Mouse (Mus musculus) midbrain, embryonic 14.5 days (tissue): ENCODE results near the gene 4933405L10Rik. TPM values are rescaled to one million over a fixed set of nuclear protein-coding genes. Genes with fewer than 3 reads are reported as not detected.

ENCODE experiments used
- ATAC-seq: fragments of 200-750 bp; cut with Nextera tagmentation; 2 replicates; pipeline ENCODE4 v1.8.0; 2017; ENCODE audit warnings: moderate number of reproducible peaks, moderate library complexity; ENCODE audit not compliant: low FRiP score, low TSS enrichment
- DNase-seq: peaks from one replicate; pipeline ENCODE4 v3.0.0-alpha.2; 2015
- H3K27ac ChIP-seq: fragments of 300-500 bp; sonication (generic); replicated peaks from 2 replicates; pipeline ENCODE4 v1.5.1; 2014; ENCODE audit warnings: mild to moderate bottlenecking, low read depth, low read length, moderate library complexity
- H3K27me3 ChIP-seq: fragments of 300-500 bp; sonication (generic); 2 replicates; pipeline ENCODE4 v1.6.1; 2014; ENCODE audit warnings: low read length, control low read depth, mixed read lengths; ENCODE audit not compliant: control insufficient read depth, insufficient read depth
- H3K36me3 ChIP-seq: fragments of 300-500 bp; sonication (generic); 2 replicates; pipeline ENCODE4 v1.6.1; 2014; ENCODE audit warnings: low read length, control low read depth; ENCODE audit not compliant: control insufficient read depth, insufficient read depth
- H3K4me1 ChIP-seq: fragments of 300-500 bp; sonication (generic); 2 replicates; pipeline ENCODE4 v1.6.1; 2014; ENCODE audit warnings: mild to moderate bottlenecking, antibody characterized with exemption, low read length, control low read depth; ENCODE audit not compliant: control insufficient read depth, insufficient read depth
- H3K4me2 ChIP-seq: fragments of 300-500 bp; sonication (generic); 2 replicates; pipeline ENCODE4 v1.6.1; 2014; ENCODE audit warnings: mild to moderate bottlenecking, low read length, moderate library complexity
- H3K4me3 ChIP-seq: fragments of 300-500 bp; sonication (generic); replicated peaks from 2 replicates; pipeline ENCODE4 v1.5.1; 2014; ENCODE audit warnings: low read depth, low read length
- H3K9ac ChIP-seq: fragments of 300-500 bp; sonication (generic); replicated peaks from 2 replicates; pipeline ENCODE4 v1.6.1; 2014; ENCODE audit warnings: mild to moderate bottlenecking, low read length, moderate library complexity
- H3K9me3 ChIP-seq: fragments of 300-500 bp; sonication (generic); 2 replicates; pipeline ENCODE4 v1.6.1; 2016; ENCODE audit warnings: low read length, control low read depth, mixed read lengths; ENCODE audit not compliant: control insufficient read depth
- WGBS: fragments of 180-500 bp; shearing (Covaris S2); extraction: QIAGEN DNeasy Blood & Tissue Kit; methylation state at CpG from one replicate; pipeline ENCODE4 v1.1.7; 2014; 5-methylcytosine and 5-hydroxymethylcytosine counted together
- polyA plus RNA-seq: library from polyadenylated mRNA; unstranded; fragments of >200 nt; fragmentation: Nextera tagmentation; extraction: Ambion mirVana; gene quantifications from 2 replicates; pipeline ENCODE4 v1.2.1, GENCODE M21; 2014

Gene 4933405L10Rik
- 0.41 TPM in 1 of 2 replicates, not detected in the other for polyA plus RNA-seq

- WGBS: 1% methylated on average over 55 of the region's 55 CpGs
- H3K27ac ChIP-seq: no peak within 1 kb of the TSS
- peaks cover 11% of the 10 kb centered on the region; the same call in 1 of the 2 replicates for H3K36me3 ChIP-seq
- H3K27me3 ChIP-seq: no peaks in the 10 kb centered on the region
- peak within 1 kb of the TSS; percentile 63 for H3K4me3 ChIP-seq
- peak within 1 kb of the TSS; percentile 52 for H3K9ac ChIP-seq
- peaks cover 12% of the 10 kb centered on the region; the same call in 1 of the 2 replicates for H3K4me1 ChIP-seq
- ATAC-seq: peak; percentile 81
- no peaks in the 10 kb centered on the region for H3K9me3 ChIP-seq
- DNase-seq: peak; percentile 96
- peak within 1 kb of the TSS; percentile 97 for H3K4me2 ChIP-seq
Observed at GRCm38 (mm10) chr8:105707498-105708403, at the start of gene 4933405L10Rik, which contains the start of gene Enkd1. 4933405L10Rik (plus strand) TSS chr8:105707655. Enkd1 (minus strand) TSS chr8:105708210.

- Histone ChIP-seq H3K27me3 (no peaks in the 10 kb centered on the region), H3K4me3 (no peak overlapping the region), H3K9ac (no peak overlapping the region), H3K9me3 (no peaks in the 10 kb centered on the region), H3K27ac (no peak overlapping the region), H3K4me2 (no peak overlapping the region), H3K36me3 (peaks cover 30% of the 10 kb centered on the region), H3K4me1 (0 out of 2 replicates have a peak, but pooled peaks cover 3% of the 10 kb centered on the region)
- DNase-seq (peak; percentile 65), ATAC-seq (no peak)
- WGBS: 82% methylated on average over 3 of the region's 3 CpGs
Observed at GRCm38 (mm10) chr8:105661167-105661566, 46.3 kb upstream of the 4933405L10Rik start.

- Histone ChIP-seq H3K9ac (no peak overlapping the region), H3K27me3 (no peaks in the 10 kb centered on the region), H3K4me3 (no peak overlapping the region), H3K9me3 (no peaks in the 10 kb centered on the region), H3K4me1 (no peaks in the 10 kb centered on the region), H3K27ac (no peak overlapping the region), H3K36me3 (peaks cover 92% of the 10 kb centered on the region), H3K4me2 (no peak overlapping the region)
- ATAC-seq (no peak), DNase-seq (no peak)
- WGBS: 85% methylated on average over 1 of the region's 1 CpGs
Observed at GRCm38 (mm10) chr8:105677891-105678290, 29.6 kb upstream of the 4933405L10Rik start.

GRCm38 (mm10) chr8:105685325-105685724, 22.1 kb upstream of the 4933405L10Rik start:
- peaks cover 41% of the 10 kb centered on the region for H3K36me3 ChIP-seq
- DNase-seq (no peak), ATAC-seq (no peak)
- H3K4me1 ChIP-seq: no peaks in the 10 kb centered on the region
- no peak overlapping the region for H3K4me2 ChIP-seq
- H3K9ac ChIP-seq: no peak overlapping the region
- H3K27me3 ChIP-seq: no peaks in the 10 kb centered on the region
- no peaks in the 10 kb centered on the region for H3K9me3 ChIP-seq
- H3K4me3 ChIP-seq: no peak overlapping the region
- no peak overlapping the region for H3K27ac ChIP-seq
- WGBS: 86% methylated on average over 7 of the region's 7 CpGs

GRCm38 (mm10) chr8:105685796-105686308, 21.6 kb upstream of the 4933405L10Rik start, which contains the start of gene Carmil2:
Carmil2 (plus strand) TSS chr8:105686274.
- DNase-seq (peak; percentile 21), ATAC-seq (no peak)

GRCm38 (mm10) chr8:105686551-105686950, 20.9 kb upstream of the 4933405L10Rik start:
- DNase-seq (no peak), ATAC-seq (no peak)
- Histone ChIP-seq H3K4me3 (no peak overlapping the region), H3K4me2 (no peak overlapping the region), H3K9ac (no peak overlapping the region), H3K27me3 (no peaks in the 10 kb centered on the region), H3K27ac (no peak overlapping the region), H3K9me3 (no peaks in the 10 kb centered on the region), H3K36me3 (peaks cover 29% of the 10 kb centered on the region), H3K4me1 (no peaks in the 10 kb centered on the region)
- WGBS: 65% methylated on average over 6 of the region's 6 CpGs

More at GRCm38 (mm10) chr8:105685796-105686308, 21.6 kb upstream of the 4933405L10Rik start, which contains the start of gene Carmil2:
- no peaks in the 10 kb centered on the region for H3K27me3 ChIP-seq
- peaks cover 36% of the 10 kb centered on the region for H3K36me3 ChIP-seq
- H3K4me1 ChIP-seq: no peaks in the 10 kb centered on the region
- no peak within 1 kb of the TSS for H3K4me3 ChIP-seq
- H3K9me3 ChIP-seq: no peaks in the 10 kb centered on the region
- 11% methylated on average over 26 of the region's 26 CpGs for WGBS
- no peak within 1 kb of the TSS for H3K4me2 ChIP-seq
- no peak within 1 kb of the TSS for H3K27ac ChIP-seq
- H3K9ac ChIP-seq: no peak within 1 kb of the TSS

GRCm38 (mm10) chr8:105687512-105687911, 19.9 kb upstream of the 4933405L10Rik start:
- Histone ChIP-seq H3K36me3 (peaks cover 20% of the 10 kb centered on the region), H3K9me3 (no peaks in the 10 kb centered on the region), H3K9ac (no peak overlapping the region), H3K27ac (no peak overlapping the region), H3K4me3 (no peak overlapping the region), H3K27me3 (no peaks in the 10 kb centered on the region), H3K4me1 (no peaks in the 10 kb centered on the region), H3K4me2 (no peak overlapping the region)
- 61% methylated on average over 8 of the region's 8 CpGs for WGBS
- ATAC-seq (no peak), DNase-seq (no peak)

GRCm38 (mm10) chr8:105688242-105688752, 19.2 kb upstream of the 4933405L10Rik start:
- Histone ChIP-seq H3K27me3 (no peaks in the 10 kb centered on the region), H3K27ac (no peak overlapping the region), H3K9me3 (no peaks in the 10 kb centered on the region), H3K36me3 (peaks cover 13% of the 10 kb centered on the region), H3K4me1 (no peaks in the 10 kb centered on the region), H3K9ac (no peak overlapping the region), H3K4me2 (no peak overlapping the region), H3K4me3 (no peak overlapping the region)
- DNase-seq (no peak), ATAC-seq (no peak)
- 65% methylated on average over 14 of the region's 14 CpGs for WGBS
